Mouse (Mus musculus) heart, adult 11 months (tissue): ENCODE results near the gene Slc25a42.
"Not testable (repeated sequence)": the region's sequence is repeated elsewhere in the genome, so short reads cannot be mapped to it uniquely, and the experiment has no call there.

Source experiments
- DNase-seq: peaks from one replicate; pipeline ENCODE4 v3.0.0; 2022

Slc25a42 gene

GRCm38 (mm10) chr8:70212112-70213055 lies at the start of gene Slc25a42:
Gene Slc25a42, minus strand, starts transcription at chr8:70212305.
- DNase-seq: peak; percentile 100

DNA sequence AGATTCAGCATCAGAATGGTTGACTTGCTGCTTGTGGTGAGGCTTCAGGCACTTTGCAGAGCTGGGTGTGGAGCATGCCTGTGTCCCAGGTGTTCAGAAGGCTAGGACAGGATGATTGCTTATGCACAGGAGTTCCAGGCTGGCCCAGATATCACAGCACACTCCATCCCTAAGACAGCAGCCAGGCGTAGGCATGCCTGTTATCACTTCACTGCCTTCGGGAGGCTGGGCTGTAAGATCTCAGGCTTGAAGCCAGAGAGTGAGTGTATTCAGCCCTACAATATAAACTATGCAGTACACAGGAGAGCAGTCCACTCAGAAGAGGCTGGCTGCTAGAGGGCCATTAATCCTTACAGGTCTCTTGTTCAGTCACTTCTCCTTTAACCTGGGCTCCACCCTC lies 46.9 kb upstream of the Slc25a42 start:
- DNase-seq: no peak

- DNase-seq: peak; percentile 91
Measured at GRCm38 (mm10) chr8:70258600-70258999, 46.5 kb upstream of the Slc25a42 start.

- no peak for DNase-seq
Measured at GRCm38 (mm10) chr8:70257456-70257855, 45.4 kb upstream of the Slc25a42 start.

DNA sequence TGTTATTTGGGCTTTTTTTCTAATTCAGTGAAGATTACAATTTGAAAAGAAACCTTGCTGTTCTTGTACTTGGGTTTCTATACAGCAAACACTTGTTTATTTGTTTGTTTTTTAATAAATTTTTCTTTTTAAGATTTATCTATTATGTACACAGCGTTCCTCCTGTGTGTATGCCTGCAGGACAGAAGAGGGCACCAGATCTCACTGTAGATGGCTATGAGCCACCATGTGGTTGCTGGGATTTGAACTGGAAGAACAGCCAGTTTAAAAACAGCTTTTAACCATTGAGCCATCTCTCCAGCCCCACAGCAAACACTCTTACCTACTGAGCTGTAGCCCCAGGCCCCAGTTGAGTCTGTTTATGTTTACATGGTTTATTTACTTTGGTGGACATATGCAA lies 42.5 kb upstream of the Slc25a42 start:
- no peak for DNase-seq

GRCm38 (mm10) chr8:70247841-70248240 lies 35.7 kb upstream of the Slc25a42 start:
- DNase-seq: no peak

- DNase-seq: no peak
Measured at GRCm38 (mm10) chr8:70246622-70247021, 34.5 kb upstream of the Slc25a42 start.

- DNase-seq: no peak
Measured at GRCm38 (mm10) chr8:70240642-70241041, 28.5 kb upstream of the Slc25a42 start.

- DNase-seq: no peak
Measured at GRCm38 (mm10) chr8:70237842-70238241, 25.7 kb upstream of the Slc25a42 start.

DNA sequence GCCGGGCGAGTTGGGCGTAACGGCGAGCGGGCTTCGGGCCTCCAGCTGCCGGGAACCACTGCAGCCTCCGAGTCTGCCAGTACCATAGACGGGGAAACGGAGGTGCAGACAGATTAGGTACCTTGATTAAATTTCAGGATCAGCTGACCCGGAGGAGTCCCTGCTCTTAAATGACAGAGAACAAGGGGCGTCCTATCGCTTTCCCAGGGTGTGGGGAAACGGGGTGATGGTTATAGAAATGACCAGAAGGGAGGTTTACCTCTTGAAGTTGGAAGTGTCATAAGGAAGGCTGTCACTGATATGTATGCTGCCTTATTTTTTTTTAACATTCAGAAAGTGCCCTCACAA lies 22.6 kb upstream of the Slc25a42 start:
- no peak for DNase-seq

GRCm38 (mm10) chr8:70234080-70234780 lies 22.1 kb upstream of the Slc25a42 start, which contains the start of the genes Sugp2 and Armc6:
Gene Sugp2, plus strand, starts transcription at chr8:70234226.
Gene Armc6, minus strand, starts transcription at chr8:70234466.
- peak; percentile 100 for DNase-seq

- no peak for DNase-seq
Measured at GRCm38 (mm10) chr8:70233606-70234005, 21.5 kb upstream of the Slc25a42 start.

GRCm38 (mm10) chr8:70230837-70231236 lies 18.7 kb upstream of the Slc25a42 start:
- DNase-seq: no peak

GRCm38 (mm10) chr8:70227997-70228396 lies 15.9 kb upstream of the Slc25a42 start:
- DNase-seq: no peak

DNA sequence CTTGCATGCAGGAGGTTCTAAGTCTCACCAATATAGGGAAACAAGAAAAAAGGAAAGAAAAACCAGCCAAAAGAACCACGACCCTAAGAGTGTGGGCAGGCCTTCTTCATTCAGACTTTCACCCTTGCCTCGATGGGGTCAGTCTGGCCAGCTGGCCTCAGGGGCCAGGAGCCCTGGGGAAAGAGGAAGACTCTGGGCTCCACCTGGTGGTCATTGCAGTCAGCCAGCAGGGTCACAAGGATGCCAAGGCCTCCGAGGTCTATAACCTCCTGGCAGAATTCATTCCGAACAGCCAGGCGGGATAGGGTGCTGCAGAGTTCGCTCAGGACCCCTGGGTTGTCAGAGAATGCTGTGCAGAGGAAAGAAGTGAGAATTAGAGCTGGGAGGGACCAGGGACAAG lies 11.2 kb upstream of the Slc25a42 start:
- peak; percentile 93 for DNase-seq

GRCm38 (mm10) chr8:70222041-70222440 lies 9.9 kb upstream of the Slc25a42 start:
- DNase-seq: peak; percentile 91

DNA sequence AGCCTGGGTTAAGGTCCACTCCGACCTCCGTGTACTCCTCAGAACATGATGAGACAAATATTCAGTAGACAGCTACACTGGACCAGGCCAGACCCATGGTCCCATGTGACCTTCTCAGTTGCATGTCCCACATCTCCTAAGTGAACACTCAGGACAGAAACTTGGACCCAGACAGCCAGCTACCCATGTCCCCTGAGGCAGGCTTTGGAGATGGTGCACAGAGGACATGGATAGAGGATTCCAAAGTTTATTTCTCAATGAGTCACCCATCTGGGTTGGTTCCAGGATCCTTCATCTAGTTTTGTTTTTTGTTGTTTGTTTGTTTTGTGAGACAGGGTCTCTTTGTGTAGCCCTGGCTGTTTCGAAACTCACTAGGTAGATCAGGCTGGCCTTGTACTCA lies 8.8 kb upstream of the Slc25a42 start:
- peak; percentile 96 for DNase-seq

GRCm38 (mm10) chr8:70220236-70220840 lies 8.2 kb upstream of the Slc25a42 start:
- DNase-seq: peak; percentile 96

DNA sequence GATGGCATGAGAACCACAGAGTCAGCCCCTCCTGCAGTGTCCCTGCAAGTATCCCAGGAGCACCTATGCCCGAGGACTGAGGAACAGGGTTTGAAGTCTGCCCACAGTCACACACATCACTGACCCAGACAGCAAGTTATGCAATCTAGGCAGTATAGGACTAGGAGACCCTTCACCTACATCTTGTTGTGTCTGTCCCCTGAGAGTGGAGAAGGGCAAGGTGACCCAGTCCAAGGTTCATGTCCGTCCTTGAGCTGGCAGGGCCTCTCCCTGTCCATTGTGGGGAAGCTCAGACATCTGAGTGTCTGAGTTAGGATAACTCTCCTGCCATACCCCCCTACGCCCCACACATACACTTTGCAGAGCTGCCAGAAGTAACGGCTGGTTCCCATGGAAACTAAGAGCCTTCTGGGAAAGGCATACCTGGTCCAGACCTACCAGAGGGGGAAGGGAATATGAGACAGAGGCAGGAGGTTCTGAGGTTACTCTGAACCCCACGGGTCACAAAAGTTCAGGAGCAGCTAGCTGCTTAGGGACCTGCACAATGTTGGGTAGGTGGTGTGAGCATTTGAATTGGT lies 7.1 kb upstream of the Slc25a42 start:
- DNase-seq: peak; percentile 90

GRCm38 (mm10) chr8:70217441-70217840 lies 5.3 kb upstream of the Slc25a42 start:
- no peak for DNase-seq

- peak; percentile 99 for DNase-seq
Measured at GRCm38 (mm10) chr8:70216566-70216965, 4.5 kb upstream of the Slc25a42 start.

DNA sequence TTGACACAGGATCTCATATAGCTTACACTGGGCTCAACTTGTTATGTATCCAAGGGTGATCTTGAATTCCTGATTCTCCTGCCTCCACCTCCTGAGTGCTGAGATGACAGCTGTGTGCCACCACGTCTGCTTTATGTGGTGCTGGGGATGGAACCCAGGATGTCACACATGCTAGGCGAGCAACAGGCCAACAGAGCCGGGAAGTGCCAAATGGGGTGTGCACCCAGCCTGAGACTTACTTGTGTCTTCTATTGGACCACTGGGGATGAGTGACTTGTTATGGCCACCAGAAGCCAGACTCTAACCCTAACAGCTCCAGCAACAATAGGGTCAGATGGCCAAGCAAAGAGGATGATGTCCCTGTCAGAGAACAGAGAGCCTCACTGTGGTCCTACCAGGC lies 4.1 kb upstream of the Slc25a42 start:
- DNase-seq: not testable (repeated sequence)

- peak; percentile 92 for DNase-seq
Measured at GRCm38 (mm10) chr8:70215092-70215491, 3.0 kb upstream of the Slc25a42 start.
